Mouse (Mus musculus) hindbrain, embryonic 11.5 days (tissue): ENCODE measurements around the gene Tars2. TPM values are rescaled to one million over a fixed set of nuclear protein-coding genes. Genes with fewer than 3 reads are reported as not detected.

Source experiments
- ATAC-seq: fragments of 200-750 bp; cut with Nextera tagmentation; 2 replicates; pipeline ENCODE4 v1.8.0; 2017; ENCODE audit warnings: mild to moderate bottlenecking, moderate TSS enrichment, moderate library complexity; ENCODE audit not compliant: low FRiP score
- DNase-seq: peaks from one replicate; pipeline ENCODE4 v3.0.0-alpha.2; 2015; ENCODE audit warnings: low spot score
- H3K27ac ChIP-seq: fragments of 300-500 bp; sonication (generic); 2 replicates; pipeline ENCODE4 v1.5.1; 2014; ENCODE audit warnings: mild to moderate bottlenecking, low read depth, low read length
- H3K27me3 ChIP-seq: fragments of 300-500 bp; sonication (generic); 2 replicates; pipeline ENCODE4 v1.6.1; 2014; ENCODE audit warnings: mild to moderate bottlenecking, low read length, moderate library complexity, mixed read lengths; ENCODE audit not compliant: control insufficient read depth, insufficient read depth
- H3K36me3 ChIP-seq: fragments of 300-500 bp; sonication (generic); 2 replicates; pipeline ENCODE4 v1.6.1; 2014; ENCODE audit warnings: mild to moderate bottlenecking, low read length, moderate library complexity, mixed read lengths; ENCODE audit not compliant: control insufficient read depth, insufficient read depth
- H3K4me1 ChIP-seq: fragments of 300-500 bp; sonication (generic); replicated peaks from 2 replicates; pipeline ENCODE4 v1.6.1; 2014; ENCODE audit warnings: low read length, mixed read lengths; ENCODE audit not compliant: control insufficient read depth, insufficient read depth
- H3K4me2 ChIP-seq: fragments of 300-500 bp; sonication (generic); replicated peaks from 2 replicates; pipeline ENCODE4 v1.6.1; 2014; ENCODE audit warnings: mild to moderate bottlenecking, low read depth, low read length
- H3K4me3 ChIP-seq: fragments of 300-500 bp; sonication (generic); 2 replicates; pipeline ENCODE4 v1.5.1; 2014; ENCODE audit warnings: low read depth, low read length
- H3K9ac ChIP-seq: fragments of 300-500 bp; sonication (generic); 2 replicates; pipeline ENCODE4 v1.6.1; 2014; ENCODE audit warnings: low read depth, low read length
- H3K9me3 ChIP-seq: fragments of 300-500 bp; sonication (generic); 2 replicates; pipeline ENCODE4 v1.6.1; 2016; ENCODE audit warnings: low read length; ENCODE audit not compliant: control insufficient read depth
- WGBS: fragments of 180-500 bp; shearing (Covaris S2); extraction: QIAGEN DNeasy Blood & Tissue Kit; methylation state at CpG from one replicate; pipeline ENCODE4 v1.1.7; 2014; 5-methylcytosine and 5-hydroxymethylcytosine counted together
- polyA plus RNA-seq: library from polyadenylated mRNA; unstranded; fragments of >200 nt; fragmentation: Nextera tagmentation; extraction: Ambion mirVana; gene quantifications from 2 replicates; pipeline ENCODE4 v1.2.1, GENCODE M21; 2014

Tars2 gene
- polyA plus RNA-seq, 1 experiment from 2014 or later: 42.6 TPM

DNA sequence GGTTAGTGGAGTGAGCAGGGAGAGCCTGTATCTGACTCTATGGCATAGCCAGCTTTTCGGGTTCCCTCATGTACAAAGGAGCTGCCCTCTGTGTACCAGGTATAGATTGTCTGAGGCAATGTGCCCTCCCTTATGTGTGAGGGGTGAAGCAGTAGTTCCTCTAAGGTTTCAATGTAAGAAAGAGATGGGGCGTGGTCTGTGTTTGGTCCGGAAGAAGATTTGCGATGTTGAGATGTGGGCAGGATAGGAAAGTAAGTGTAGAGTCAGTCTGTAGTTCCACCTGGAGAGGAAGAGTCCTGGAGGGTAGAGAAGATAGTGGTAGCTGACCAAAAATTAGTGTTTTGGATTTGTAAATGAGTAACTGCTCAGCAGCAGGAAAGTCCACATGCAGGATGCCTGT lies 51.0 kb downstream of the Tars2 start:
- 93% methylated on average over 4 of the region's 4 CpGs for WGBS

GRCm38 (mm10) chr3:95707497-95707896 lies 52.5 kb downstream of the Tars2 start:
- Histone ChIP-seq H3K9ac (no peak overlapping the region), H3K9me3 (no peaks in the 10 kb centered on the region), H3K27ac (no peak overlapping the region), H3K4me2 (no peak overlapping the region), H3K27me3 (no peaks in the 10 kb centered on the region), H3K36me3 (no peaks in the 10 kb centered on the region), H3K4me3 (no peak overlapping the region), H3K4me1 (no peaks in the 10 kb centered on the region)
- DNase-seq (no peak), ATAC-seq (no peak)
- 96% methylated on average over 7 of the region's 7 CpGs for WGBS

More for the DNA sequence above, 51.0 kb downstream of the Tars2 start:
- Histone ChIP-seq H3K4me3 (no peak overlapping the region), H3K36me3 (no peaks in the 10 kb centered on the region), H3K27ac (no peak overlapping the region), H3K27me3 (no peaks in the 10 kb centered on the region), H3K4me1 (no peaks in the 10 kb centered on the region), H3K9ac (no peak overlapping the region), H3K9me3 (no peaks in the 10 kb centered on the region), H3K4me2 (no peak overlapping the region)
- no peak for DNase-seq
- ATAC-seq: no peak

DNA sequence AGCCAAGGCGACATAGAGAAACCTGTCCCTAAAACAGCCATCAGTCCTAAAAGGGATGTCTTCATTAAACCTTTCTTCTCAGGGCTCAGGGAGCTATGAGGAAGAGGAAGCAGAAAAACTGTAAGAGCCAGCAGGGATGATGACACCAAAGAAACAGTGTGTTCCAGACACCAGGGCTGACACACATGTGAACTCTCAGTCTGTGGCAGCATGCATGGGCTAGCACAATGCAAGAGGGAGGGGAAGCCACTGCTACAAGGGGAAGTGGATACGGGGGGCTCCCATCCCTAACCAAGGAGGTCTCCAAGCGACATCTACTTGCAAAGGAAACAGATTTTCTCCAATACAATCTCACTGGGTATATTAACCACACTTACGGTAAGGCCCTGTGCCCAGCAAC lies 53.7 kb downstream of the Tars2 start:
- no peak for DNase-seq
- Histone ChIP-seq H3K36me3 (no peaks in the 10 kb centered on the region), H3K9me3 (no peaks in the 10 kb centered on the region), H3K4me3 (no peak overlapping the region), H3K27ac (no peak overlapping the region), H3K4me2 (no peak overlapping the region), H3K4me1 (peaks cover 4% of the 10 kb centered on the region; the same call in 1 of the 2 replicates), H3K27me3 (no peaks in the 10 kb centered on the region), H3K9ac (no peak overlapping the region)
- 92% methylated on average over 4 of the region's 4 CpGs for WGBS
- ATAC-seq: no peak

GRCm38 (mm10) chr3:95704612-95705011 lies 55.4 kb downstream of the Tars2 start:
- Histone ChIP-seq H3K4me2 (no peak overlapping the region), H3K27me3 (no peaks in the 10 kb centered on the region), H3K27ac (no peak overlapping the region), H3K36me3 (no peaks in the 10 kb centered on the region), H3K4me1 (peaks cover 4% of the 10 kb centered on the region; the same call in 1 of the 2 replicates), H3K9ac (no peak overlapping the region), H3K9me3 (no peaks in the 10 kb centered on the region), H3K4me3 (no peak overlapping the region)
- WGBS: 88% methylated on average over 4 of the region's 4 CpGs
- ATAC-seq (no peak), DNase-seq (no peak)

DNA sequence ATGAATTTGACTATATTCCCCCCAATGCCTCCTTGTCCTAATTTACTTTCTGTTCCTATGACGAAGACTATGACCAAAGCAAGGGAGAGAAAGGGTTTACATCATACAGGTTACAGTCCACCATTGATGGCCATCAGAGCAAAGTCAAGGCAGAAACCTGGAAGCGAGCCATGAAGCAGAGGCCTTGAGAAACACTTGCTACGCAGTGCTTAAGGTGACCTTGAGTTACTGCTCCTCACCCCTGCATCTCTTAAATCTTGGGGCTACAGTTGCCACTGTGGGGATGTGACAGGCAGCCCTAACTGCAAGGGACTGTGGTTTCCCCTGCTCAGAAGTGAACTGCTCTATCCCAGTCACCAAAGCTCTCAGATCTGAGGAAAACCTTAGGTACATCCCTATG lies 56.7 kb downstream of the Tars2 start:
- H3K27ac ChIP-seq: no peak overlapping the region
- H3K9me3 ChIP-seq: no peaks in the 10 kb centered on the region
- H3K4me2 ChIP-seq: no peak overlapping the region
- no peaks in the 10 kb centered on the region for H3K36me3 ChIP-seq
- 96% methylated on average over 3 of the region's 3 CpGs for WGBS
- DNase-seq: no peak
- peaks cover 4% of the 10 kb centered on the region; the same call in 1 of the 2 replicates for H3K4me1 ChIP-seq
- H3K27me3 ChIP-seq: no peaks in the 10 kb centered on the region
- no peak overlapping the region for H3K4me3 ChIP-seq
- no peak overlapping the region for H3K9ac ChIP-seq
- no peak for ATAC-seq

DNA sequence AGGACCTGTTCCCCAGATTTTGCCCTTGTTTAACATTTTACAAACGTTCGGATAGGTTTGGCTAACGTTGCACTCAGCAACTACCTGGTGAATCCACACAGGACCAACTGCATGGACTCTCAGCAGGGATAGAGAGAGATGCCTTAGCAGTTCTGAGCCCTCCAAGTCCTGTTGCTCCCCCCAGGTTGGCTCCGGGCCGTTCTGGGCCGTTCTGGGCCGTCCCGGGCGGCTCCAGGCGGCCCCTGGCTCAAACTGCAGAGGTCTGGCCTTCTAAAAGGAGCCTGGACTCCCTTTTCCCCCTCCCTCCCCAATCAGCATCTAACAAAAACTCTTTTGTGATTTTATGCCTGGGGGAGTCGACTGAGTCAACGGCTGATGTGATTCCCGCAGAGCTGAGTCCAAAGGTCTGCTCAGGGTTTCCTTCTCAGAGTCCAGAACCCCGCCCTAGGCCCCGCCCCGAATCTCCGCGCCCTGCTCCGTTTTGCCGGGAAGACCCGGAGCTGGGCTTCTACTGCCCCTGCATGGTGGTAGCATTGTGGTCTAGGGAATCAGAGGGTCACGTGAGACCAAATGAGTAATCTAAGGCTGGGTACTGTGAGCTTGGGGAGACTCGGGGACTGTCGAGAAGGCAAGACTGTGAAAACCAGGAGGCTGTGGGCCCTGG lies 58.0 kb downstream of the Tars2 start:
- Histone ChIP-seq H3K4me1 (peaks cover 4% of the 10 kb centered on the region; the same call in 1 of the 2 replicates), H3K36me3 (no peaks in the 10 kb centered on the region), H3K4me3 (peak overlapping the region; percentile 18), H3K27ac (0 out of 2 replicates have a peak overlapping the region, but pooled peaks have one; percentile 51), H3K4me2 (peak overlapping the region; percentile 39), H3K9ac (peak overlapping the region; percentile 55), H3K9me3 (no peaks in the 10 kb centered on the region), H3K27me3 (no peaks in the 10 kb centered on the region)
- DNase-seq: peak; percentile 80
- 3% methylated on average over 24 of the region's 24 CpGs for WGBS
- peak; percentile 86 for ATAC-seq

GRCm38 (mm10) chr3:95701085-95701484 lies 58.9 kb downstream of the Tars2 start:
- H3K27ac ChIP-seq: no peak overlapping the region
- no peak for DNase-seq
- H3K9me3 ChIP-seq: no peaks in the 10 kb centered on the region
- WGBS: 82% methylated on average over 2 of the region's 2 CpGs
- H3K36me3 ChIP-seq: no peaks in the 10 kb centered on the region
- H3K4me2 ChIP-seq: no peak overlapping the region
- H3K4me3 ChIP-seq: no peak overlapping the region
- no peak overlapping the region for H3K9ac ChIP-seq
- H3K4me1 ChIP-seq: peaks cover 4% of the 10 kb centered on the region; the same call in 1 of the 2 replicates
- no peak for ATAC-seq
- no peaks in the 10 kb centered on the region for H3K27me3 ChIP-seq

DNA sequence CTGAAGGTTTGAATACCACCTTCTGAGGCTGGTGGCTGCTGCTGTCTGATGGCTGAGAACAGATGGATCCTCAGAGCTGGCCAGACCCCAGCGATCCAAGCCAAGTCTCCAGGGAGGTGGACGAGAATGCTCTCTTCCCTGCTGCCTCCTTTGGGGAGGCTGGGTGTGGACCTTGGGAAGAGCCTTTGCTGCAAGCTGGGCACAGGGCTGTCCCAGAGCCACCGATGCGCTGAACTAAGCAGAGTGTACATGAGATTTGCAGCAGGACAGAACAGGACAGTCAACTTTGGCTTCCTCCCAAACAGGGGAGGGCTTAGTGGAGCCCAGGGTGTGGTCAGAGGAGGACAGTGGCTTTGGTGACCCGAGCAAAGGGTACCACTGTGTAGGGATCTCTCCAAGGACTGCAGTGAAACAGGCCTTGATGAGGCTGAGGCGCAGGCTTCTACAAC lies 59.7 kb downstream of the Tars2 start:
- no peak for DNase-seq
- H3K27ac ChIP-seq: no peak overlapping the region

GRCm38 (mm10) chr3:95698286-95698685 lies 61.7 kb downstream of the Tars2 start:
- no peak overlapping the region for H3K9ac ChIP-seq
- no peak overlapping the region for H3K4me2 ChIP-seq
- H3K4me3 ChIP-seq: no peak overlapping the region
- H3K4me1 ChIP-seq: peaks cover 7% of the 10 kb centered on the region; the same call in 1 of the 2 replicates
- DNase-seq (no peak), ATAC-seq (no peak)
- H3K27ac ChIP-seq: no peak overlapping the region
- no peaks in the 10 kb centered on the region for H3K9me3 ChIP-seq
- H3K27me3 ChIP-seq: no peaks in the 10 kb centered on the region
- no peaks in the 10 kb centered on the region for H3K36me3 ChIP-seq
- WGBS: 87% methylated on average over 4 of the region's 4 CpGs

More for the DNA sequence above, 59.7 kb downstream of the Tars2 start:
- no peak for ATAC-seq
- H3K4me1 ChIP-seq: peaks cover 7% of the 10 kb centered on the region; the same call in 1 of the 2 replicates
- no peaks in the 10 kb centered on the region for H3K9me3 ChIP-seq
- H3K4me3 ChIP-seq: no peak overlapping the region
- H3K27me3 ChIP-seq: no peaks in the 10 kb centered on the region
- WGBS: 50% methylated on average over 6 of the region's 6 CpGs
- no peak overlapping the region for H3K9ac ChIP-seq
- no peaks in the 10 kb centered on the region for H3K36me3 ChIP-seq
- H3K4me2 ChIP-seq: no peak overlapping the region
